Mouse (Mus musculus): Measurements from ENCODE around the gene Gm2431.

GRCm38 (mm10) chr7:142295418-142295817 lies 37.3 kb upstream of the Gm2431 start:
- TF ChIP-seq CTCF (IDR thresholded peaks at IDR 0.05; ENCODE audit: low read depth): no peak
- TF ChIP-seq EP300 (IDR thresholded peaks at IDR 0.05; ENCODE audit: low read depth): no peak

Measured in liver, postnatal 0 days (tissue).